Mouse (Mus musculus) yolk sac, embryonic 10.5 days (tissue): Measurements from ENCODE around the gene Olfr1141.

Experiments
- DNase-seq: peaks from one replicate; pipeline ENCODE4 v3.0.0-alpha.2; 2017; ENCODE audit warnings: low spot score

The Olfr1141 gene

GRCm38 (mm10) chr2:87753891-87754290, at the start of gene Olfr1141:
Gene Olfr1141, minus strand, starts transcription at chr2:87753991.
- DNase-seq: no peak

GRCm38 (mm10) chr2:87800292-87800691, 46.5 kb upstream of the Olfr1141 start, which contains the start of gene Olfr1143:
Gene Olfr1143, plus strand, starts transcription at chr2:87800592.
- DNase-seq: no peak

- no peak for DNase-seq
These were observed 25.4 kb upstream of the Olfr1141 start, which contains the start of gene Olfr152 for GRCm38 (mm10) chr2:87779183-87779582. Gene Olfr152, plus strand, starts transcription at chr2:87779483.

- no peak for DNase-seq
These were observed 22.4 kb upstream of the Olfr1141 start for GRCm38 (mm10) chr2:87776143-87776542.

GRCm38 (mm10) chr2:87743452-87743851, 10.3 kb downstream of the Olfr1141 start, which contains the start of gene Olfr1140:
Gene Olfr1140, plus strand, starts transcription at chr2:87743752.
- no peak for DNase-seq

GRCm38 (mm10) chr2:87739878-87740277, 13.9 kb downstream of the Olfr1141 start, which contains the start of gene Olfr1138:
Gene Olfr1138, minus strand, starts transcription at chr2:87739978.
- DNase-seq: no peak

- DNase-seq: no peak
These were observed 40.7 kb downstream of the Olfr1141 start, which contains the start of gene Olfr1137 for GRCm38 (mm10) chr2:87713079-87713478. Gene Olfr1137, minus strand, starts transcription at chr2:87713179.
